Mouse (Mus musculus) heart, embryonic 14.5 days (tissue): ENCODE results near the gene Bbs2. TPM values are rescaled to one million over a fixed set of nuclear protein-coding genes. Genes with fewer than 3 reads are reported as not detected.

ENCODE experiments used
- ATAC-seq: fragments of 200-750 bp; cut with Nextera tagmentation; 2 replicates; pipeline ENCODE4 v1.8.0; 2017; ENCODE audit warnings: low read depth, moderate TSS enrichment; ENCODE audit not compliant: insufficient number of reproducible peaks, insufficient read depth, low FRiP score
- H3K27ac ChIP-seq, 2 experiments: fragments of 200-500 bp in 1 of 2; fragments of 300-500 bp in 1 of 2; sonication (generic) in 1 of 2; replicated peaks in 1 of 2; 2 replicates each; pipeline ENCODE4 v1.5.1; 2012 to 2014; ENCODE audit warnings: low read depth in 2 of 2, low read length in 2 of 2, control low read depth in 1 of 2, mild to moderate bottlenecking in 1 of 2, mixed read lengths in 1 of 2; ENCODE audit not compliant: control insufficient read depth in 1 of 2, insufficient read depth in 1 of 2
- H3K27me3 ChIP-seq: fragments of 300-500 bp; sonication (generic); 2 replicates; pipeline ENCODE4 v1.6.1; 2014; ENCODE audit warnings: mild to moderate bottlenecking, low read length, control low read depth; ENCODE audit not compliant: control insufficient read depth, insufficient read depth
- H3K36me3 ChIP-seq: fragments of 300-500 bp; sonication (generic); 2 replicates; pipeline ENCODE4 v1.6.1; 2014; ENCODE audit warnings: mild to moderate bottlenecking, control low read depth, low read length, mixed read lengths; ENCODE audit not compliant: control insufficient read depth, insufficient read depth
- H3K4me1 ChIP-seq, 2 experiments: fragments of 200-500 bp in 1 of 2; fragments of 300-500 bp in 1 of 2; sonication (generic) in 1 of 2; 2 replicates each; pipeline ENCODE4 v1.6.1; 2012 to 2014; ENCODE audit warnings: low read length in 2 of 2, control low read depth in 1 of 2, mixed read lengths in 1 of 2; ENCODE audit not compliant: control insufficient read depth in 2 of 2, insufficient read depth in 2 of 2
- H3K4me2 ChIP-seq: fragments of 300-500 bp; sonication (generic); 2 replicates; pipeline ENCODE4 v1.6.1; 2014; ENCODE audit warnings: mild to moderate bottlenecking, low read length
- H3K4me3 ChIP-seq, 2 experiments: fragments of 200-500 bp in 1 of 2; fragments of 300-500 bp in 1 of 2; sonication (generic) in 1 of 2; 2 replicates each; pipeline ENCODE4 v1.5.1; 2012 to 2014; ENCODE audit warnings: low read length in 2 of 2, mild to moderate bottlenecking in 2 of 2, control low read depth in 1 of 2, low read depth in 1 of 2, moderate library complexity in 1 of 2; ENCODE audit not compliant: control insufficient read depth in 1 of 2, insufficient read depth in 1 of 2
- H3K9ac ChIP-seq: fragments of 300-500 bp; sonication (generic); 2 replicates; pipeline ENCODE4 v1.6.1; 2014; ENCODE audit warnings: mild to moderate bottlenecking, low read length
- H3K9me3 ChIP-seq: fragments of 300-500 bp; sonication (generic); 2 replicates; pipeline ENCODE4 v1.6.1; 2016; ENCODE audit warnings: low read length, control low read depth; ENCODE audit not compliant: control insufficient read depth
- WGBS: fragments of 180-500 bp; shearing (Covaris S2); extraction: QIAGEN DNeasy Blood & Tissue Kit; methylation state at CpG from one replicate; pipeline ENCODE4 v1.1.7; 2014; 5-methylcytosine and 5-hydroxymethylcytosine counted together
- polyA plus RNA-seq: library from polyadenylated mRNA; unstranded; fragments of >200 nt; fragmentation: Nextera tagmentation; extraction: Ambion mirVana; gene quantifications from 2 replicates; pipeline ENCODE4 v1.2.1, GENCODE M21; 2014

Bbs2 gene
- polyA plus RNA-seq, 1 experiment from 2014 or later, result 12.4 TPM

DNA sequence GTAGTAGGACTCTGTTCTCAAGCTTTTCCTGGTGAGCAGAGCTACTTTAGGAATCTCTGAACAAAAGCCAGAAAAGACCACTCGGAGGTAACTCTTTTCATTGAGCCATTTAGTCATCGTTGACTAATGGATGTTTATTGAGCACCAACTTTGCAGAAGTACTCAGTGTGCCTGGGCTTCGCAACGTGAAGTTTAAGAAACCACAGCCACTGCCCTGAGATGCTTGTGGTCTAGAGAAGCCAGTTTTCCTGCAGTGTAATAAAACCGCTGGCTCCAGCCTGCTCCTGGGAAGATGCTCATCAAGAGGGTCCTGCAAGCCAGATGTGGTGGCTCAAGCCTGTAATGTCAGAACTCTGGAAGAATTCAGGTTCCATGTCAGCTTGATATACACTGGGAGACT lies 33.4 kb upstream of the Bbs2 start:
- Histone ChIP-seq H3K4me3 (no peak overlapping the region), H3K9me3 (0 out of 2 replicates have a peak, but pooled peaks cover 4% of the 10 kb centered on the region), H3K27me3 (peaks cover 2% of the 10 kb centered on the region; the same call in 1 of the 2 replicates), H3K4me1 (no peaks in the 10 kb centered on the region), H3K36me3 (no peaks in the 10 kb centered on the region), H3K27ac (no peak overlapping the region), H3K4me2 (no peak overlapping the region), H3K9ac (no peak overlapping the region)
- no peak for ATAC-seq
- WGBS, result 83% methylated on average over 5 of the region's 5 CpGs

DNA sequence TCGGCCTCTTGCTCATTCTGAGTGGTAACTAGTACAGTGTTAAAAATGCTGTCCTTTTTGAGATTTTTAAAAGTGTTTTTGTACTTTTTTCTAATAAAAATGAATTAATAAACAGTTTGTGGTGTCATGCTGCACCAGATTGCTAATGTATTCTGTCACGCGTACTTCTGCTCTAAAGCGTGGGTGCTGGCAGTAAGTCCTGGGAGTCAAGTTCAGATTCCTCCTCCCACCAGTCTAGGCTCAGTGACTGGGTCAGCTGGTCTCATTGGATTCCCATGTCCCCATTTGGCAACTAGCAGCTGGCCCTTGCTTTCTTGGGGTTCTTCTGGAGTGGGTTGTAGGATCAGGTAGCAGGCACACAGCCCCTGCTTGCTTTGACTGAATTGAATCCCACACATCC lies 31.4 kb upstream of the Bbs2 start:
- no peak overlapping the region for H3K9ac ChIP-seq
- 0 out of 2 replicates have a peak, but pooled peaks cover 4% of the 10 kb centered on the region for H3K9me3 ChIP-seq
- no peak overlapping the region for H3K27ac ChIP-seq
- H3K4me1 ChIP-seq, result no peaks in the 10 kb centered on the region
- WGBS, result 85% methylated on average over 4 of the region's 4 CpGs
- H3K4me2 ChIP-seq, result no peak overlapping the region
- no peaks in the 10 kb centered on the region for H3K36me3 ChIP-seq
- no peak overlapping the region for H3K4me3 ChIP-seq
- no peak for ATAC-seq
- H3K27me3 ChIP-seq, result no peaks in the 10 kb centered on the region

DNA sequence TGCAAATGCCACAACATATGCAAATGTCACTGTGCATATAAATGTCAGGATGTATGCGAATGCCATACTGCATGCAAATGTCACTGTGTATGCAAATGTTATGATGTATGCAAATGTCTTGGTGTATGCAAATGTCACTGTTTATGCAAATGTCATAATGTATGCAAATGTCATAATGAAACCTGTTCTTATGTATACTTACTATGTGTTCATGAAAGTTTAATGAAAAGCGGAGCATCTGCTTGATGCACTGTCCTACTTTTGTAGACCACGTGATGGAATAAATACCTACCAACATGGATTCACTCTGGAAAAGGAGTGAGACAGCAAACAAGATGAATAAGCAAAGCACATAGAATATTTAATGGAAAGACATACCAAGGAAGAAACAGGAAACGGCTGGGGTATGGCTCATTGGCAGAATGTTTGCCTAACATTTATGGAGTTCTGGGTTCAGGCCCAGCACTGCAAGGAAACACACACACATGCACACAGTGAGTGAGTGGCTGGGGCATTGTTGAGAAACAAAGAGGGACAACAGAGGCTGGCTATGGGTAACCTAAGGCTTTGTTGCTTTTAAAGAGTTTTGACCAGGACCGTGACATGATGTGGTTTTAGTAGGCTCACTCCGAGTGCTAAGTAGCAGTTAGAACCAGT lies 30.5 kb upstream of the Bbs2 start:
- Histone ChIP-seq H3K4me3 (no peak overlapping the region), H3K9ac (no peak overlapping the region), H3K27ac (no peak overlapping the region), H3K27me3 (no peaks in the 10 kb centered on the region), H3K36me3 (no peaks in the 10 kb centered on the region), H3K4me1 (no peaks in the 10 kb centered on the region), H3K9me3 (0 out of 2 replicates have a peak, but pooled peaks cover 4% of the 10 kb centered on the region), H3K4me2 (no peak overlapping the region)
- 85% methylated on average over 6 of the region's 6 CpGs for WGBS
- ATAC-seq, result no peak

DNA sequence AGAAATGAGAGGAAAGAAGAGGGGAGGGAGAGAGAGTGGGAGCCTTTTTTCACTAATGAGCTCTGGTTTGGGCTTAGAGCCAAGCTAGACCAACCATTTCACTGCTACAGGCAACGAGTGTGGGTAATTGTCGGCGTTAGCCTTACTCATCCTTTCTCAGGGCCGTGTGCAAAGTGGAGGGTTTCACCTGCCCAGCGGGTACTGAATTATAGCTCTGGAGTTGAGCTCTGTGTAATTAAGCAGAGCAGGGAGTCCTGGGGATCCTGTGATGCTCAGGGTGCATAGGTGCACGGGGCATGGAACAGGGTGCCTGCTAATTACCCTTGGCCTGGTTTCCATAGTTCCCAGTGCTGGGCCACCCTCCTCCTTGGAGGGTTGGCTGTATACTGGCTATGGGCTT lies 29.0 kb upstream of the Bbs2 start:
- Histone ChIP-seq H3K4me2 (no peak overlapping the region), H3K4me1 (no peaks in the 10 kb centered on the region), H3K36me3 (no peaks in the 10 kb centered on the region), H3K4me3 (no peak overlapping the region), H3K27ac (no peak overlapping the region), H3K9ac (no peak overlapping the region), H3K9me3 (no peaks in the 10 kb centered on the region), H3K27me3 (no peaks in the 10 kb centered on the region)
- no peak for ATAC-seq
- WGBS, result 82% methylated on average over 6 of the region's 6 CpGs

DNA sequence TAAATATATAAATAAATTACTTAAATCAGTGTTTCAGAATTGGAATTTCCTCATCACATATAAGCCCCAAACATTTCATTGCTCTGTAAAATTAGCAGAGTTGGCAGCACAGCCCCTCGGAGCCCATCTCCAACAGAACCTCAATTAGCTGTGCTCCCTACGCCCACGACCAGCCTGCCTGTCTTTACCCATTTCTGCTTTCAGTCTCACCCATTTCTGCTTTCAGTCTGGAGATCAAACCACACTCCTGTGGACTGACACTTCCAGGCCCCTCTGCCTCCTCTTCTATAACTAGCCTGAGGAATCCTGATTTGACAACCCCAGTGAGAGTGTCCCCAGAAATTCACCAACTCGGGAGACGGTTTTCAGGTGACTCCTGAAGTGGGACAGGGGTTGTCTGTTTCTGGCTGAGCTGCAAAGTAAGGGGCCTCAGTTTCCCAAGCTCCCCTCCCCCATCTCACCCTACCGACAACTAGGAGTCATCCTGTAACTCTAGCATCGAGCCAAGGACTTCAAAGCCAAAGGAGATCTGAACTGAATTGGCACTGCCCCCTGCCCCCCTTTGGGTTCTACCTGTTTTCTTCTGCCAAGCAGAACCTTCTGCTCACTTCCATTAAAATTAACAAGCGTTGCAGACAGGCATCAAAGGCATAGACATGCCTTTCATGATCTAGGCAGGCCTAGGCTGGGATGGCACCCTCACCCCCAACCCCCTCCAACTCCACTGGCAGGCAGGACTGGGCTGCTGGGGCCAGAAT lies 24.2 kb upstream of the Bbs2 start:
- Histone ChIP-seq H3K4me3 (no peak overlapping the region), H3K4me1 (no peaks in the 10 kb centered on the region; a peak in 1 of 4 replicates), H3K27ac (no peak overlapping the region), H3K36me3 (no peaks in the 10 kb centered on the region), H3K9ac (no peak overlapping the region), H3K4me2 (no peak overlapping the region), H3K9me3 (no peaks in the 10 kb centered on the region), H3K27me3 (no peaks in the 10 kb centered on the region)
- no peak for ATAC-seq
- WGBS, result 43% methylated on average over 8 of the region's 8 CpGs

DNA sequence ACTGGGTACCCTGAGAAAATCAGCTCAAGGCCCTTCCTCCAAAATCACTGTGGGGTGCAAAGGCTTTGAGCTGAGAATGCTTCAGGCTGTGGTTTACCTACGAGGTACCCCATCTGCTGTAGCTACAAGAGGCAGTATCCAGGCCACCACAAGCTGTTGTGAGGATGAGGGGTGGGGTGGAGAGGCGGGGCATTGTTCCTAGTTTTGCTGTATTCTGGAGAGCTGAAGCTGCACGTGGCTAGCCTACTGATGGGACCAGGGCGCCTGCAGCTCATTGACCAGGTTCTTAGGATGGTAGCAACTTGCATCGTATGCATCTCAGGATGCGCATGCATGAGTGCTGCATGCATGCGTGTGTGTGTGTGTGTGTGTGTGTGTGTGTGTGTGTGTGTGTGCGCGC lies 22.9 kb upstream of the Bbs2 start:
- no peaks in the 10 kb centered on the region; a peak in 1 of 4 replicates for H3K4me1 ChIP-seq
- no peak overlapping the region for H3K4me2 ChIP-seq
- no peak overlapping the region for H3K4me3 ChIP-seq
- 82% methylated on average over 9 of the region's 9 CpGs for WGBS
- H3K9ac ChIP-seq, result no peak overlapping the region
- no peaks in the 10 kb centered on the region for H3K36me3 ChIP-seq
- H3K27me3 ChIP-seq, result no peaks in the 10 kb centered on the region
- no peak for ATAC-seq
- no peak overlapping the region for H3K27ac ChIP-seq
- no peaks in the 10 kb centered on the region for H3K9me3 ChIP-seq

DNA sequence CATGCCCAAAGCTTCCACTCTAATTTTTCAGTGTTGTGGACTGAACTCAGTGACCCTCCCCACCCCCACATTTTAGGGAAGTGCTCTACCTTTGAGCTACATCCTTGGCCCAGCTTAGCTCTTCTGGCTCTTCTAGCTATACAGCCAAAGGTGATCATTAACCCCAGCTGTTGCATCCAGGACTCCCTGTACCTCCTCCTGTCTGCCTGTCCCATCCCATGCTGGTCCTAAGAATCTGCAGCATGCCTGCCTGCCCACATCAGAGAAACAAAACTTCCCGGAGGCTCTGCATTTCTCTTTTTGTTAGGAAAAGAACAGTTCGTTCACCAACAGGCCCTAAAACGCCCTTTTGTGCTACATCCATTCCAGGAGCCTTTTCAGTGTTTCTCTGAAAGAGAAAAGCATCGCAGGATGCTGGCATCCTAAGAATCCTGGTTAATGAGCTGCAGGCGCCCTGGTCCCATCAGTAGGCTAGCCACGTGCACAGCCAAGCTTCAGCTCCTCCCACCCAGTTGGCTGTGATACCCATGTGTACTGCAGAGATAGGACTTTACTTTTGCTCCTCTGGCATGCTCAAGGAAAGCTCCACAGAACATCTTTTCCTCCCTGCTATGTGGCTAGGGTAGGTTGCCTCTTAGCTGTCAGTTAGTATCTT lies 20.2 kb upstream of the Bbs2 start:
- Histone ChIP-seq H3K36me3 (no peaks in the 10 kb centered on the region), H3K4me3 (no peak overlapping the region), H3K9ac (no peak overlapping the region), H3K27me3 (no peaks in the 10 kb centered on the region), H3K27ac (no peak overlapping the region), H3K9me3 (no peaks in the 10 kb centered on the region), H3K4me1 (no peaks in the 10 kb centered on the region; a peak in 1 of 4 replicates), H3K4me2 (no peak overlapping the region)
- 10% methylated on average over 6 of the region's 6 CpGs for WGBS
- no peak for ATAC-seq
